Mouse (Mus musculus): ENCODE data around the gene Usp54.

DNA sequence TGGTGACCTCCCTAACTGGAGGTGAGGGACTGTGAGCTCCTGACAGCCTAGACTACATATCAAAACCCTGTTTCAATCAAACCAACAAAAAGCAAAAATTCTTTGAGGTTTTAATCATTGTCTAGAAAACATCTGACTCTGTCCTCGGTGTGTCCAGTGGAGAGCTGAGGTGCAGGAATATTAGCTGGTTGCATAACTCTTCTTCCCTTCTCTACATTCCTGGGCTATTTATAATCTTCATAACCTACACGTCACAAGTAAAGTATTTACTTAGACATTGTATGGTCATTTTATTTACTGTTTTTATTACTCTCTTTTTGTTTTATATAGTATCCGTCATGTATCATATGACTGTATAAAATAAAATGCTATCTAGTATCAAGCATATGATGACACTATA, 31.3 kb downstream of the Usp54 start:
- TF ChIP-seq CTCF (IDR thresholded peaks at IDR 0.05; ENCODE audit: low read depth) (no peak), EP300 (IDR thresholded peaks at IDR 0.05; ENCODE audit: low read depth) (no peak)
